Mouse (Mus musculus) gastrocnemius, adult 18-20 months (tissue): Measurements from ENCODE around the gene Slc35a3. TPM values are rescaled to one million over a fixed set of nuclear protein-coding genes. Genes with fewer than 3 reads are reported as not detected.
"Not testable (repeated sequence)": the region's sequence is repeated elsewhere in the genome, so short reads cannot be mapped to it uniquely, and the experiment has no call there.

Source experiments
- DNase-seq: peaks from one replicate; pipeline ENCODE4 v3.0.0; 2021; ENCODE audit warnings: low spot score
- total RNA-seq, 2 experiments: library from RNA; stranded (reverse); gene quantifications; 2 replicates each; pipeline ENCODE4 v1.2.3; 2021

Gene Slc35a3
- total RNA-seq, 2 experiments from 2014 or later = 6.2 to 6.5 TPM

DNA sequence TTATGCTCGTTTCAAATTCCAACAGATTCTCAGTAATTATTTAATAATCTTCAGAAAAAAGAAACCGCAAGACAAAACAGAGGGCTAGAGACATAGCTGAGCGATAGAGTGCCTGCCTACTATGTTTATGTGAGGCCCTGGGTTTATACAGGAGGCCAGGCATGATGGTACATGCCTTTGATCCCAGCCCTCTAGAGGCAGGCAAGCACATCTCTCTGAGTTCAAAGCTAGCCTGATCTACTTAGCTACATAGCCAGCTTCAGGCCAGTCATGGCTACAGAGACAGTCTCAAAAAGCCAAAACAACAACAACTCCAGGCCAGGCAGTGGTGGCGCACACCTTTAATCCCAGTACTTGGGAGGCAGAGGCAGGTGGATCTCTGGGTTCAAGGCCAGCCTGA, 11.0 kb downstream of the Slc35a3 start:
- DNase-seq = no peak

DNA sequence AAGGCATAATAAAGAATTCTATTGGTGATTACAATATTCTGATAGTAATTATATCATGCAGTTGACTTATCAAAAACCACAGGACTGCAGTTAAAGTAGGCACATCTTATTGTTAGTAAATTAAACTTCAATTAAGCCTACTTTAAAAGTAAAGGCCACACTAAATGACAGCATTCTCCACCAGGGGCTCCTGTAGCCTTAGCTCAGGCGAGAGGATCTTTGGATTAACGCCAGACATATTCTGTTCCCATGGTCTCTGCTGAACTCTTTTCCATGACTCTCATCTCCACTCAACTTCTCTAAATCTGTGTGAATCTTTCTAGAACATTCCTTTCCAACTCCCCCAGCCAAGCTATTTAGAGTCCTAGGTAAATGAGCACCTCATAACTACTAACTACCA, 13.8 kb downstream of the Slc35a3 start:
- DNase-seq = peak; percentile 13

DNA sequence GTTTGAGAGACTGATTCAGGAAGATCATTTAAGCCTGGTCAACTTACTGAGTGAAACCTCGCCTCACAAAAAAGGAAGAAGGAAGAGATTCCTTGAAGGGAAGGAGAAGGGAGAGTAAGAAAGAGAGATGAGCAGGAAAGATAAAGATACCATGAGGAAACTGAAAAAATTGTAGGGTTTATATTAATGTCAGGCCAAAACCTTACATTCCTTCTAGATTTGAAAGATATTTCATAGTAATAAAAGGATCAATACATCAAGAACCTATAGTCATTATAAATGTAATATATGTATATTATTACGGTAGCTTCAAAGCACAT, 17.0 kb downstream of the Slc35a3 start:
- no peak for DNase-seq

DNA sequence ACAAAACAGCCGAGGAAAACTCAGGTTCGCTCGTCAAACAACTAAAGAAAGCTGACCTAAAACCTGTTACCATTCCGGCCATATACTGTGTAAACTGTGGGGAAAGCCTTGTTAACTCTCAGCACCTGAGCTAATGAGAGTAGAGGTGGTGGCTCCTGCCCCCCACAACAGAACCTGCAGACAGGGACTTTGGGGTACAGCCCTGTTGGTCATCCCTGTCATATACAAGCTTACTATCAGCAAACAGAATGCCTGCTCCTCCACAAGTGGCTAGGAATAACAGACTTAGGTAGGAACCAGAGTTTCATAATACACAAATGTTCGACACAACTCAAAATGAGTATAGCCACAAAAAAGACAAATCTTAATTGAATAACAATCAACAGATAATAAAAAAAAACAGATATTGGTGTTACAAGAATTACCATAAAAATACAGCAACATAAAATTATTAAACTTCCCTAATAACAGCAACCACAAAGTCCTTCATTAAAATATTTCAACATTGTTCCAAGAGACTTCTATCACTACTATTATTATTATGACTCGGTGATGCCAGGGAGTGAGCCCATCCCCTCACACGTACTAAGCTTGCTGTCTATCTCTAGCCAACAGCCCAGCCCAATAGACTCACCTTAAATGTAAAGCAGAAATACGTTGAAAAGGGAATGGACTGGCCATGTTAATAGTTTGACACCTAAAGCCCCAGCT, 17.5 kb downstream of the Slc35a3 start:
- no peak for DNase-seq

DNA sequence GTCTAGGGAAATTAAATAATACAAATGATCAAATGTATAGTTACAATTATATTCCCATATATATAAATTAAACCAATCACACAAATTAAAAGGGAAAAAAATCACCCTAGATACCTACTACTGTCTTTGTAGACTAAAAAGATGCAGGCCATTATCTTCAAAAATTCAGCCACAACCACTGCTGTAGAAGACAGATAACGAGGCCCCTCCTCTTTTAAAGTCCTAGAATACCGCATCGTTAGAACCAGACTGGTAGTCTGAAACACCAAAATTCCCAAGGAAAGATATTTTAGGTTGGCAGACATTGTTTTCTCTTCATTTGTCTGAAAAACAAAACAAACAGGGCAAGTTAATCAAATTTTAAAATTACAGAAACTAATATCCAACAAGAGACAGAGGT, 18.3 kb downstream of the Slc35a3 start:
- no peak for DNase-seq

DNA sequence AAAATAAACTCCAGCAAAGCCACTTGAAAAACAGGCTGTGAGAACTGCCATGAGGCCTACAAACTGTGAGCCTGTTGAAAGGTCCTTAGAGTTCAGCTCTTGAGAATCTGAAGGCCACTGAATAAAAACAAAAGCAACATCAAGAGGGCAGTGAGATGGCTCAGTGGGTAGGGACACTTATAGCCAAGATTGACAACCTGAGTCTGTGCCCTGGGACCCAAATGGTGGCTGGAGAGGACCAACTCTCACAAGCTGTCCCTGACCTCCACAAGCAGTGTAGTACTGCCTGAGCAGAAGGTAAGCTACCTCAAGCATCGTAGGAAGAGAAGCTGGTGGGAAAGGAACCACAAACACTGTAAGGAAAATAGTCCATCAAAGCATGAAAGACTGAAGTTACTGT, 31.5 kb downstream of the Slc35a3 start, which contains the start of gene Gm43191:
Gene Gm43191, minus strand, starts transcription at position 101 of the 400 bp plus-strand sequence.
- DNase-seq = no peak

DNA sequence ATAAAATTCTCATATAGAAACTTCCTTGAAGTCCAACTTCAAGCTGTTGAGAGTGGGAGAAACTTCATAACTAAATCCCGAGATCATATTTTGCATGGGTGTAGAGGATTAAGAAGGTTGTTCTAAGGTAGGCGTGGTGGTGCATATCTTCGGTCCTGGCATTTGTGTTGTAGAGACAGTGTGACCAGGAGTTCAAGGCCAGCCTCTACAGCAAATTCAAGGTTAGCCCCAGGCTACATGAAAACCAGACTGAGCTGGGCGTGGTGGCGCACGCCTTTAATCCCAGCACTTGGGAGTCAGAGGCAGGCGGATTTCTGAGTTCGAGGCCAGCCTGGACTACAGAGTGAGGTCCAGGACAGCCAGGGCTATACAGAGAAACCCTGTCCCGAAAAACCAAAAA, 48.4 kb downstream of the Slc35a3 start:
- DNase-seq = not testable (repeated sequence)

DNA sequence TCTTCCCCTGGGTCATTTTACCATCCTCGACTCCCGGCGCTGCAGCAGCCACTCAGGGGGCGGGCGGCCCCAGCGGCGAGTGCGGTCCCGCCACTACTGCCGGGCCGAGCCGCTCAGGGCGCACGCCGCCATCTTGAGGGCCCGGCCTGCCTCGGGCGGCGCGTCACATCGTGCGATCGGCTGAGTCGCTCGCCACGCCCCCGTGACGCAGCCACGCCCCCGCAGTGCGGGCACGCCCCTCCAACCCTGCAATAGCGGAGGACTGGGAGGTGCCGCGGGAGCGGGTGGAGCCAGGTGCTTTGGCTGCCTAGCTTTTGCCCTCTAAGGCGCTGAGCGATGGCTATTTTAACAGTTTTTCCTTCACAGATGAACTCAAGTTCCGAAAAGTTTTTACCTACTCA, 50.2 kb downstream of the Slc35a3 start, which contains the start of gene Mfsd14a:
Gene Mfsd14a, minus strand, starts transcription at position 215 of the 401 bp plus-strand sequence.
- DNase-seq = peak; percentile 99

DNA sequence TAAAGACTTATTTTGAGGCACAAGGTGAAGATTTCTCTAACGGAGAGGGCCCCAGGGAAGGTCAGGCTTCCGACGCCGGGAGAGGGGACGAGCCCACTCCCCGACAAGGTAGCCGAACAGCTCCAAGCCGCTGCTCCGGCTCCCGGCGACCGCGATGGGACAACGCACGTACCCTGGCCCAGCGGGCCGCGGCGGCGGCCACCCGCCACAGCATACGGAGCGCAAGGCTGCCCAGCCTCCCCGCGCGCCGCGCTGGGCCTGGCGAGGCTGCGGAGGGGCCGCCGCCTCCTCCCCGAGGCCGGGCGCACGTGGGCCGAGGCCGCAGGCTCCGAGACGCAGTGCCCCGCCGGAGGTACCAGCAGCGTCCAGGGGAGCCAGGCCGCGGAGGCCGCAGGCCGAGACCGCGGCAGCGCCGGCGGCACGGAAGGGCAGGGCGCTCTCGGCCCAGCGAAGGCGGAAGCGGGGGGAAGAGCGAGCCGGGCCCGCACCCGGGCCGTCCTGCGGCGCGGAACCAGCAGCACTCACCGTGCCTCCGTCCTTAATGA, 50.7 kb downstream of the Slc35a3 start:
- DNase-seq = no peak

DNA sequence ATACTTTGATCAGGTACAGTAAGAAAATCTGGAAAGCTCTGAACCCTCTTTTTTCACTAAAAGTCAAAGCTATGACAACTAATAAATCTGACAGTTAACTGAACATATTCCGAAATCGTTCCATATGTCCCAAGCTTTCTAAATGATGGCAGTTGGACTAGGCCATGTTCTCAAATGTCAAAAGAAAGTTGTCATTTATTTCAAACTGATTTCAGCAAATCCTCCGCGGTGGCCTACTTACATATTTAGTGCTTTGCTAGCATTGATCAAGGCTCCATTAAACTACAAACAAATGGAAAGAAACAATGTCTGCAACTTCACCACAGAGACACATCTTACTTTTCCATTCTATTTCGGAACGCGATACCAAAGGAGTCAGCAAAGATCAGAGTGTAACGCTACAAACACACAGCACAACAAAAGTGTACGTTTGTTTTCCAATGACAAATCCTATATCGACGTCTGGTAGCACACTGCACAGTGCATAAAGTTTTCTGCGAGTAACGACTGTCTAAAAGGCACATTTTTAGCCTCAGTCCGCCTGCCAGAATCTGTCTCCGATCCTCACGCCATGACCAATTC, 51.3 kb downstream of the Slc35a3 start:
- DNase-seq = no peak

DNA sequence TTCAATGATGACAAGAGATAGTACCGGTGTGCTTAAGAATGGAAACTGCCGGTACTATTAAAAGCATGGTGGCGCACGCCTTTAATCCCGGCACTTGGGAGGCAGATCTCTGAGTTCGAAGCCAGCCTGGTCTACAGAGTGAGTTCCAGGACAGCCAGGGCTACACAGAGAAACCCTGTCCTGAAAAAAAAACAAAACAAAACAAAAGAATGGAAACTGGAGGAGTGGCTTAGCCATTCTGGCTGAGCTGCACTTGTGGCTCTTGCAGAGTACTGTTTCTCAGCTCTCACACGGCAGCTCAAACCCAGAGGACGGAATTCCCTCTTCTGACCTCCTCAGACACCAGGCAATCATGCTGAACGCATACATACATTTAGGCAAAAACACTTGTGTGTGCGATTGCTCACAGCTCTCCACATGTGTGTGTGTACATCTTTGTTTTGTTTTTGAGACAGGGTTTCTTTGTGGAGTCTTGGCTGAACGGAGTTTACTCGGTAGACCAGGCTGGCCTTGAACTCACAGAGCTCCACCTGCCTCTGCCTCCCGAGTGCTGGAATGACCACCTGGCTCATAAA, 52.7 kb downstream of the Slc35a3 start:
- DNase-seq = no peak

DNA sequence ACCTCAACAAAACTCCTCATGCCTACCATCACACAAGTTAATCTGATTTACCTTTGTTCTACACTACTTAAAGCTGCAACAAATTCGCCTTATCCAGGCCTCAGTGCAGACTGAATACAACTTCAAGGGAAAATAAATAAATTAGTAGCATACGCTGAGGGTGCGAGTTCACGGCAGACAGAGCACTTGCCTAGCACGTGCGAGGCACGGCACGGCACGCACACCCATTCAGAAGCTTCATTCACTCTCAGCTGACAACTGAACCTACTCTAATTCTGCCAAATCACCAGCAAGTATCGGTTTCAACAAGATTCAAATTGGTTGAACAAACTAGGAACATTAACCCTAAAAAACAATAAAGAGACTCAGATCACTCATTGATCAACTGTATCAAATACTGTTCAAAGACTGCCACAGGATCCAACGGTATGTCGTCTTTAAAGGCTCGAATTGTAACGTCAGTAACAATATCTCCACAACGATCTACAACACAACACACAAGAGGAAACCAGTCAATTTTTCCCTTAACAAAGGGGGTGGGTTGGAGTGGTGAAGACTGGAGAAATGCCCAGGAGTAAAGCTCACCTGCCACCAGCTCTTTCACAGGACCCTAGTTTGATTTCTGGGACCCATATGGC, 53.6 kb downstream of the Slc35a3 start:
- DNase-seq = no peak

DNA sequence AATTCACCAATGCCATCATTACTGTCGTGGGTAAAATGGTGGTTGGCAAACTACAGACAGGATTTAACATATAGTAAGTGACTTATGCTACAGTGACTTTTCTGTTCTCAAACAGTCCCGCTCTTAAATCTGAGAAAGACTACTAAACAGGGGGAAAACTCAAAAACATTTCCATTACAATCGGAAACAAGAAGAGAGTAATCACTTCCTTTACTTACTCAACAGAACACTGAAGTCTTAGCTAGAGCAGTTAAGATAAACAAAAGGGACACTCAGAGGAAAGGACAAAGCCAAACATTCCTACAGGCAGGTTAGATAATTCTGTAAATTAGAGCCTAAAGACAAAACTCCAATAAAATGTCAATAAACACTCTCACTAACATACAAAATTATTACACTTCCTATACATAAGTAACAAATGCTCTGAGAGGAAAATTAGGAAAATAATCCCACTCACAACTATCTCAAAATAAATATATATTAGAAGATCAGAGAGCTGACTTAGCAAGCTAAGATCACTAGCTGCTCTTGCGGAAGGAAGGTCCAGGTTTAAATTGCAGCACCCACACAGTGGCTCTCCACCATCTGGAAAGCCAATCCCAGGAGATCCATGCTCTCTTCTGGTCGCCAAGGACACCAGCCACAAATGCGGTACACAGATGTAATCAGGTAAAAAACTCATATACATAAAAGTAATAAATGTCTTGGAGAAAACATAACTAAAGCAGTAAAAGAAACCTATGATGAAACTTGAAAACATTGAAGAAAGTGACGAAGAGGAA, 56.3 kb downstream of the Slc35a3 start:
- DNase-seq = no peak

DNA sequence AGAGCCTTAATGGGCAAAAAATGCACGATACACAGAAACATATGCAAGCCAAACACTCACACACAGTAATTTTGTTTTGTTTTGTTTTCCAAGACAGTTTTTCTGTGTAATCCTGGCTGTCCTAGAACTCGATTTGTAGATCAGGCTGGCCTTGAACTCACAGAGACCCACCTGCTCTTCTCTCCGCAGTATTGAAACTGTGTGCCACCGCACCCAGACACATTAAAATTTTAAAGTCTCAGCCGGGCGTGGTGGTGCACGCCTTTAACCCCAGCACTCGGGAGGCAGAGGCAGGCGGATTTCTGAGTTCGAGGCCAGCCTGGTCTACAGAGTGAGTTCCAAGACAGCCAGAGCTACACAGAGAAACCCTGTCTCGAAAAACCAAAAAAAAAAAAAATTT, 58.6 kb downstream of the Slc35a3 start:
- not testable (repeated sequence) for DNase-seq

DNA sequence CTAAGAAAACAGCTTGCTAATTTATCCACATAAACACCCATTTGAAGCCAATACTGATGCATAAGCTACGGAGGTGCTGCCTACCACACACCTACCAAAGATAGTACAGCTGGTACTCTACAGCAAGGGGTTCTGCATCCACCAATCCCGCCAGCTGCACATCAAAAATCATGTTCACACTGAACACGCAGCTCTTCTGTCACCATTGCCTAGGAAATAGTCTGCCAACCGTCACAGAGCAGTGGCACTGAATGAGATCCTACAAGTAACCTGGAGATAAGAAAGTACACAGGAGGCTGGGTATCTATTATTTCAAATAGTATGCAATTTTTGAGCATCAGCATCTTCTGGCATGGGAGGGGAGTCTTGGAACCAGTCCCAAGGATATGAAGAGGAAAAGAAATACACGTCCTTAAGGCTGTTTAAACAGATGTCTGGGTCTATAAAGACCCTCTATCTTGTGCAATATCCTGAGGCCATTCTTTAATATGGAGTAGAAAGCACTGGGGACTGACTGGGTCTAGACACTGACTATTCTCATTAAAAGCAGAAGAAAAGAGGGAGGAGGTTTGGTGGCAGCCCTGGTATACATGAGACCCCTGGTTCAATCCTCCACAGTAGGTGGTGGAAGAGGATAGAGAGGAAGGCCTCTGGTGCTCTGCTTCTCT, 59.2 kb downstream of the Slc35a3 start:
- DNase-seq = no peak

DNA sequence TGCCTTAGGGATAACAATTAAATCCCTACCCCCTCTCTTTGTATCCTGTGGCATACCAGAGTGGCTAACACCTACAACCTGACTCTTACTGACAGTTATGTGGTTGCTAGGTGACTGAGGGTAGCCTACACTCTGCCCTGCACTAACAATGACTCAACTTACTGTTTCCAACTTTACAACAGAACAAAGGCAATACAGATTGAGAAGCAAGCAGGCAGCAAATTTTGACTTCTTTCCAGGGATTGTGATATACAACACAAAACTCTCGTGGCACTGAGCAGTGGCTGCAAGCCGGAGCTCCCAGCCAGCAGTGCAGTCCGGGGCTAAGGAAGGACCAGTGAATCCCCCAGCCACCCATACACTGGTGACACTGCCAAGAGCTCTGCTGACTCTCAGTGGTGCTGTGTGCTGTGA, 60.6 kb downstream of the Slc35a3 start:
- DNase-seq = no peak

DNA sequence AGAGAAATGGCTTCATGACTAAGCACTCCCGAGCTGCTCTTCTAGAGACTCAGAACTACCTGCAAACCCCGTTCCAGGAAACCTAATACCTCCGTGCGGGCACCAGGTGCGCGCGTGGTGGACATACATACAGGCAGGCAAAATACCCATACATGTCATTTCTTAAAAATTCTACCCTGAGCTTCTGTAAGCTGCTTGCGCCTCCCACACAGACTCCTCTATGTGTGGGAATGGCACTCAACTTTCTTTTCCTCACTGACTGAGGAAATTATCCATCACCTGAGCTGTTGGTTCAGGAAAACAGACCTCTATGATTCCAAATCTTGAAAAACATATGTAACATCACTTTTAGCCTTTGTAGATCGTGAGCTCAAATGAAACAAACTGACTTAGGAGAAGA, 61.9 kb downstream of the Slc35a3 start:
- no peak for DNase-seq

DNA sequence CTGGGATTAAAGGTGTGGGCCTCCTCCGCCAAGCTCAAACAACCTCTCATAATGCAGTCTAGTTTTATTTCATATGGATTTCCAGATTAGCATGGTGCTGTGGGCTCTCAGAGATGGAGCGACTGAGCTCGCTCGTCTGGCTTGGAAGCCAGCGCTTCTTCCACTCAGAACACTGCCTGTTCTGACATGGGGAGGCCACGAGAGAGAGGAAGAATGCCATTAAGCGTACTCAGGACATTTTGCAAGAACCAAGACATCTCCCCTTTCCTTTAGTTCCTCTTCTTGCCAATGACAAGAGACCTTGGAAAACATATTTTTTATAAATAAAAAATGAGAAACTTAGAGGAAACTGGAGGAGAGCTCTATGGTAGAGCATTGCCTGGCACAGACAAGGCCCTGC, 63.8 kb downstream of the Slc35a3 start:
- no peak for DNase-seq

DNA sequence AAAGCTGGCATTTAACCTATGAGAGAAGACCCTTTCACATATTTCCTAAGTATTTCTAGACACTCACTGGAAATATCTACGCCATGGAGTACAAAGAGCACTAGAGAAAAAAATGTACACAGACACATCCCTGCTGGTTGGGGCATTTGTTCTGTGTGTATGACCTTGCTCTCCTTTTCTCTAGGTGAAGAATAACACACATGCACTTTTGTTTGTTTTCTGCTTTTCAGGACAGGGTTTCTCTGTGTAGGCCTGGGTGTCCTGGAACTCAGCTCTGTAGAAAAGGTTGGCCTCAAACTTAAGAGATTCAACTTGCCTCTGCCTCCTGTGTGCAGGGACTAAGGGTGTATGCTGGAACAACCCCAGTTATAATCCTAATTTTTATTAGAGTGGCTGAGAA, 66.2 kb downstream of the Slc35a3 start:
- DNase-seq = no peak

DNA sequence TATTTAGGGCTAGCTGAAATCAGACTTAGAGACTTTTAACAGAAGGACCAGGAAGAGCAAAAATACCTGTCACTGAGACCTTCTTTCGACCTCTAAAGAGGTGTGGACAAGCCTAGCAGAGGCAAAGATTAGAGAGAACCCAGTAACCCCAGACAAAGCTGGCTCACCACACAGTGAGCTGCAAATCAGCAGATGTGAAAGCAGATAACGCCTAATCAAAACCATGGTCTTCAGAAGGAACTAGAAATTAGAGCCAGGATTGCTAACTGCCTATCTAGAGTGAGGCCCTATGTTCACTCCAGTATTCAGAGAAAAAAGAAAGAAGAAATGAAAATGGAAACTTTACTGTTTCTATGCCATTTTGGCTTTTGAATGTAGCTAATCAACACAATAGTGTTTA, 70.3 kb downstream of the Slc35a3 start:
- DNase-seq = no peak

DNA sequence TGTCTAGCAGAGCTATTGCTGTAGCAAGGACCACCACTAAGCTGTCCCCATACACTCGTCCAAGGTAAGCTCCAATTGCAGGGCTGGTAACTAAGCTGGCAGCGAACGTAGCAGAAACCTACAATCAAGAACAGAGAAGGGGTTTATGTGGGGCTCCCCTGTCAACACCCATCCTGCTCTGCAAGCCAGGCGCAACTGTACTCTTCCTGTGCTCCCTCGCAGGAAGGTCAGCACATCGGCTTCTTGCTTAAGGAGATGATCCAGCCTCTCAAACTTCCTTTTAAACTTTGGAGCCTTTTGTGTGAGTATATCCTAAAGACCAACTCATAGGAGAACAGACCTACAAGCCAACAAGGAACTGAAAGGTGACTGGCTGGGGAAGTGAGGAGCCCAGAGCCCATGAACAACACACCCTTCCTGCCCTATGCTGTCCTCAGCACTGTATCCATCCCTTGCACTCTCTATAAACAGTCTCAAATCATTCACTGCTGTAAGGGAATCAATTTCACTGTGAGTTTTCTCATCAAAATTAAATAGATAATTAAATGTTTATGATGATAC, 70.7 kb downstream of the Slc35a3 start:
- no peak for DNase-seq
